20 mouse cellular contexts compared by ENCODE assay signal in the genomic region with DNA sequence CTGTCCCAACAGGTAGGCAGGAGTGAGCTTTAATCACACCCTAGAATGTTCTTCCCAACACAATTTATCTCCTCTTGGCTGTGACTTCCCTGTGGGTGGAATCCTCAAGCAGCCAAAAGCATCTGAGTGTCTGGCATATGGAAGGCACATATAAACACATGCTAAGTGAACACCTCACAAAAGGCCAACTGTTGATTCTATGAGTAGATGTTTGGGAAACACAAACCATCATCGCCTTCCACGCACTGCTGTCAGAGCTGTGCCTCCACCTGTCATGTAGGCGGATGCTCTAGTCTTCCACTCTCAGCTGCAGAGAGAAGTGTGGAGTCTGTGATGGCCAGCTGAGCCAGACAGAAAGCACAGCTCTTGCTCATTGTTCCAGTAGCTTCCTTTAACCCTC. TPM values are rescaled to one million over a fixed set of nuclear protein-coding genes. Genes with fewer than 3 reads are reported as not detected.
DNase-seq lines count a peak whose midpoint lies in the region.
"Had no signal": no experiment of that assay in that cellular context is flagged by ENCODE, and none has a peak within 500 bp of the region (broad histone marks: within the 10 kb centered on the region; RNA-seq: fewer than 3 reads in every experiment).

No protein-coding gene starts in this region.

- 74% methylated on average over 3 of the region's 3 CpGs for WGBS in heart, embryonic 10.5 days

- H3K27me3 ChIP-seq in heart, embryonic 10.5 days (ENCODE audit: insufficient read depth, poor library complexity, severe bottlenecking), result no peaks in the 10 kb centered on the region
- H3K27me3 ChIP-seq: limb, embryonic 15.5 days; lung, embryonic 15.5 days; neural tube, embryonic 12.5 days had no signal

- intact Hi-C loops in left cerebral cortex, postnatal 10 days (cut with DNase I), result no loop called here

- no peaks in the 10 kb centered on the region for H3K4me1 ChIP-seq in heart, embryonic 10.5 days
- H3K4me1 ChIP-seq: limb, embryonic 15.5 days; lung, embryonic 15.5 days; neural tube, embryonic 12.5 days had no signal

- H3K9me3 ChIP-seq in heart, embryonic 10.5 days, result 0 out of 2 replicates have a peak, but pooled peaks cover 3% of the 10 kb centered on the region
- H3K9me3 ChIP-seq: limb, embryonic 15.5 days; lung, embryonic 15.5 days had no signal

- peak; percentile 46 for DNase-seq in heart, adult 11 months
- DNase-seq in heart, embryonic 10.5 days (ENCODE audit: low spot score), result no peak
- DNase-seq in layer of hippocampus, adult 8-10 months (ENCODE audit: low spot score in 2 of 2), result peak; percentile 76 to 78
- DNase-seq in left cerebral cortex, postnatal 10 days (ENCODE audit: extremely low spot score in 1 of 2, low spot score in 2 of 2), result peak; percentile 39 to 72
- DNase-seq in telencephalon, adult 2 months (ENCODE audit: low read depth, low spot score), result peak; percentile 91
- no peak for DNase-seq in lung, postnatal 36 days
- DNase-seq in gastrocnemius, postnatal 25 days, result no peak
- DNase-seq in kidney, adult 11 months, result no peak
- DNase-seq: cerebellum, postnatal 36 days; gastrocnemius, adult 2 months; heart, postnatal 14 days; kidney, postnatal 4 days; thymus, postnatal 25 days had no signal

- H3K36me3 ChIP-seq in heart, embryonic 10.5 days, result no peaks in the 10 kb centered on the region
- H3K36me3 ChIP-seq: limb, embryonic 15.5 days; lung, embryonic 15.5 days; neural tube, embryonic 12.5 days had no signal

- H3K4me3 ChIP-seq in heart, embryonic 10.5 days, result no peak overlapping the region
- H3K4me3 ChIP-seq: gastrocnemius, adult 2 months; limb, embryonic 15.5 days; lung, embryonic 15.5 days; neural tube, embryonic 12.5 days had no signal

- H3K27ac ChIP-seq in heart, embryonic 10.5 days, result no peak overlapping the region
- H3K27ac ChIP-seq: gastrocnemius, adult 2 months; hindbrain, embryonic 14.5 days; limb, embryonic 15.5 days; lung, embryonic 15.5 days; neural tube, embryonic 12.5 days; stomach, postnatal 0 days had no signal

RNA-seq across cellular contexts. Expression of gene Gprin2, which starts 22.1 kb away (rescaled TPM):
- 0.17 and 0.46 TPM in 2 replicates for polyA plus RNA-seq in heart, embryonic 10.5 days (2016; fragmentation: Nextera tagmentation; extraction: Ambion mirVana)
- total RNA-seq in layer of hippocampus, adult 8-10 months (2022), result 1 to 10 TPM; 1.2 to 3.0 (median 2.2) TPM
- 1 to 10 TPM; 6.3 TPM for total RNA-seq in left cerebral cortex, postnatal 10 days (2021)
- under 1 TPM; 0.08 to 0.29 TPM for total RNA-seq in gastrocnemius, postnatal 25 days (2021)
- total RNA-seq: megakaryocyte, adult 5-6 weeks had no signal

RNA-seq across cellular contexts. Expression of gene Npy4r, which starts 27.1 kb away (rescaled TPM):
- polyA plus RNA-seq in heart, embryonic 10.5 days (2016; fragmentation: Nextera tagmentation; extraction: Ambion mirVana), result 0.04 and 0.05 TPM in 2 replicates
- not detected for total RNA-seq in layer of hippocampus, adult 8-10 months (2022)
- not detected for total RNA-seq in left cerebral cortex, postnatal 10 days (2021)
- under 1 TPM; 0.13 to 0.27 TPM for total RNA-seq in gastrocnemius, postnatal 25 days (2021)
- total RNA-seq: megakaryocyte, adult 5-6 weeks had no signal
- polyA plus RNA-seq: limb, embryonic 15.5 days had no signal

RNA-seq across cellular contexts. Expression of gene Syt15, which starts 40.0 kb away (rescaled TPM):
- polyA plus RNA-seq in heart, embryonic 10.5 days (2016; fragmentation: Nextera tagmentation; extraction: Ambion mirVana), result 0.29 and 0.52 TPM in 2 replicates
- under 1 TPM; 0.43 to 1.00 (median 0.59) TPM for total RNA-seq in layer of hippocampus, adult 8-10 months (2022)
- total RNA-seq in left cerebral cortex, postnatal 10 days (2021), result 1 to 10 TPM; 1.2 to 1.8 TPM
- total RNA-seq in gastrocnemius, postnatal 25 days (2021), result under 1 TPM; 0.51 to 0.67 TPM
- total RNA-seq: megakaryocyte, adult 5-6 weeks had no signal
- polyA plus RNA-seq: embryonic facial prominence, embryonic 11.5 days had no signal

Comparison
In these comparisons a context has a peak if more than half of its experiments do, and no peak if none do; other contexts are left out.
1. DNase-seq: peak in heart, adult 11 months (single experiment), layer of hippocampus, adult 8-10 months (2 of 2), left cerebral cortex, postnatal 10 days (2 of 2) and telencephalon, adult 2 months (single experiment); none in heart, embryonic 10.5 days (single experiment), lung, postnatal 36 days (single experiment), gastrocnemius, postnatal 25 days (single experiment) and kidney, adult 11 months (single experiment).